Mouse (Mus musculus): ENCODE data around the gene Ctnnd2.
"Not testable (repeated sequence)": the region's sequence is repeated elsewhere in the genome, so short reads cannot be mapped to it uniquely, and the experiment has no call there.

Gene Ctnnd2

DNA sequence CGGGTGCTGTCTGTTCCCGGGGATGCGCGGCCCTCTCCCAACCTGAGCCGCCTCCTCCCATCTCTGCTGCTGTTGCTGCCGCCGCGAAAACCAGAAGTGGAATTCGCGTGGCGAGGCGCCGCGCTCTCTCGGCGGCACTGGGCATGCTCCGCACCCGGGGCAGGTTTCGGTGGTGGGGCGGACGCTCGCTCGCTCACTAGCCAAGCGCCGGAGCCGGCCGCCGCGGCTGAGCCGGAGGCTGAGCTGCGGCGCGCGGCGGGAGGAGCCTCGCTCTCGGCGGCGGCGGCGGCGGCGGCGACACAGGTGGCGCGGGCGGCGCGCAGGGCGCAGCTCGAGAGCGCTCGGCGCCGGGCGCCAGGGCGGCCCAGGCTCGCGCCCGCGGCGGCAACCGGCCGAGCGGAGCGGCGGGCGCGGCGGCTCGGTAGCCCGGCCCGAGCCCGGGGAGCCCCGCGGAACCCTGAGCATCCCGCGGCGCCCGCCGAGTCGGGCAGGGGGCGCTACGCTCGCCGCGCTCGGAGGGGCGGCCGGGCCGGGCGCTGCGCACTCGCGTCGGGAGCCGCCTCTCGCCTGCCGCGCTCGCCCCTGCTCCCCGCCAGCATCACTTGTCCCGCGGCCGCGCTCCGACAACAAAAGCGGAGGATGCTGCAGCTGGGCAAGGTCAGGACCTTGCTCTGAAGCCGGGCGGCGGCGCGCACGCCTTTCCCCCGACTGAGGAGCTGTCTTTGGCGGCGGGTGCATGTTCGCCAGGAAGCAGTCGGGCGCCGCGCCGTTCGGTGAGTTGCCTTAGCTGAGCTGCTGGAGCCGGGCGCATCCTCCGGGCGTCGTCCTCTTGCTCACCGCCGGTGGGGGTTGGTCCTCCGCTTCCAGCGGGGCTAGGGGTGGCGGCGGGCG lies at the start of gene Ctnnd2:
TSS of gene Ctnnd2 (plus strand) at position 203 of the 891 bp plus-strand sequence.
- peak; percentile 58 for DNase-seq (ENCODE audit: low read depth, low spot score)

DNA sequence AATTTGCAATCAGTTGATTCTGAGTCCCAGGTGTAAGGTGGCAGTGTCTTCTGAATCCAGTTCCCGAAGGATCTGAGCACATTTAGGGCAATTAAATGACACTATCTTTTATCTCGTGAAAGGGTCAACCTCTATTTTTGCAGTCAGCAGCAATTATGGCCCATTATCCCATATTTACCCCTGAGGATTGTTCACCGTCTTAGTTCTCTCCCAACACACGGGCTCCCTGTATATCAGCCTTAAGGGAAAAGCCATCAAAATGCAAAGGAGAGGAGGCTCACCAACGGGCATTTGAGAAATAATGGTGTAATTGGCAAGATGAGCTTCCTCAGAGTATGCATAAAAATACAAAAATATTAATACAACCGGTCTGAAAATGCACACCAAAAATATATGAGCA lies 41.7 kb upstream of the Ctnnd2 start:
- no peak for DNase-seq (ENCODE audit: low read depth, low spot score)

- DNase-seq (ENCODE audit: low read depth, low spot score): not testable (repeated sequence)
Observed at GRCm38 (mm10) chr15:30139626-30140025, 32.8 kb upstream of the Ctnnd2 start.

GRCm38 (mm10) chr15:30145413-30145812 lies 27.0 kb upstream of the Ctnnd2 start:
- no peak for DNase-seq (ENCODE audit: low read depth, low spot score)

- DNase-seq (ENCODE audit: low read depth, low spot score): no peak
Observed at GRCm38 (mm10) chr15:30152176-30152575, 20.2 kb upstream of the Ctnnd2 start.

DNA sequence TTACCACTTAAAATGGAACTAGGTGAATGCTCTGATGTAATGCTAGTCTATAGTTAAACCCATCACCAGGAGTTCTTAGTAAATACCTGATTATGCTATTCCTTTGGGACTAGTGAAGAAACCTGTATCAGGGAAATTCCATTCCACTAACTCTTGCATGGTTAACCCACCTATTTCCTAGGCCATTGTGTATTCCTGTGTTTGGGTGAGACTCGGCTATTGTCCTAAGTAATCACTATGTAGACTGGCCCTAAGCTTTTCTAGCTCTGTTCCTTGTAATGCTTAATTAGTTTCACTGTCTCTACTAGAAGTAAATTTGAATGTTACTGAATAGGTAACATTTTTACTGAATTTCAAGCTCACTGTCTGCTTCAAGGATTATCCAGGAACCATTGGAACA lies 14.4 kb upstream of the Ctnnd2 start:
- no peak for DNase-seq (ENCODE audit: low read depth, low spot score)

DNA sequence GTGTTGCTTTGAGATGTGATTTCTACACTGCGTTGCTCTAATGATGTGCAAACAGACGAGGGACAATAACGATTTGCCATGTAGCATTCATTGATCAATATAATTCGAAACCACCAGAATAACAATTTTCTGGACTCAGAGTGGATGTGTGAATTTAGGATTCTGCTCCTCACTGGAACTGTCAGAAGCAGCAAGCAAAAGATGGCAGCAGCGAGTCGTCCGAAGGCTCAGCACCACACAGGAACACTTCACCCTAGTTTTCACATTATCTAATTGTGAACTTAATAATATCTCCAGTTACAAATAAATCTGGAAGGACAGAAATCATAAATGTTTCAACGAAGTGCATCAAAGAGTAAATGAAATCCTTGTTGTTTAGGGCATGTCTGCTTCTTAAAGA lies 2.4 kb upstream of the Ctnnd2 start:
- no peak for DNase-seq (ENCODE audit: low read depth, low spot score)

DNA sequence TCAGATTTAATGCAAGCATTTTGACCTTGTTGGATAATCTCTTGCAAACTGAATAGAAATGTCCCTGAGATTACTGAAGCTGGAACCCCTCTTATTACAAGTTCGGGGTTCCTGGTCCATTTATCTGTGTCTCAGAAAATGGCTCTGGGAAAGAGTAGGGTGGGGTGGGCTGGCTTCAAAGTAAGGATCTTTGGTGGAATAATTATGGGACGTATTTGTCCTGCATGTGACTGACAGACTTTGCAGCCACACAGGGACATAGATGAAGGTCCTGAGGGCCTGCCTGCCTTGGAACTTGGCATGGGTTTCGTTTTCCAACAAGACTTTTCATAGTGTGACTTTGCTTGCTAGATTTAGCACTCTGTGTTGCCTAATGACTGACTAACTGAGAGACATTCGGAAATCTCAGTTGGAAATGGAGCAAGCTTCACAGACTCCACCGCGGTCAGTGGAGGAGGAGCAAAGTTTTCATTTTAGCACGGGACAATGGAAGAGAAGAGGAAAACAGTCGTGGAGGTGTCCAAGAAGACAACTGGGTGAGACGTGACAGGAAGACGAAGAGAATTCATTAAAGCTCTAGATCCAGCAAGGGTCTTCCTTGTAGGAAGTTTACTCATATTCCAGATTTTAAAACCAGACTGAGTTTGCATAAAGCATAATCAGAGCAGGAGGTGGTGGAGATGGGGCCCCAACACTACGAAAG lies 749 bp upstream of the Ctnnd2 start:
- no peak for DNase-seq (ENCODE audit: low read depth, low spot score)

DNA sequence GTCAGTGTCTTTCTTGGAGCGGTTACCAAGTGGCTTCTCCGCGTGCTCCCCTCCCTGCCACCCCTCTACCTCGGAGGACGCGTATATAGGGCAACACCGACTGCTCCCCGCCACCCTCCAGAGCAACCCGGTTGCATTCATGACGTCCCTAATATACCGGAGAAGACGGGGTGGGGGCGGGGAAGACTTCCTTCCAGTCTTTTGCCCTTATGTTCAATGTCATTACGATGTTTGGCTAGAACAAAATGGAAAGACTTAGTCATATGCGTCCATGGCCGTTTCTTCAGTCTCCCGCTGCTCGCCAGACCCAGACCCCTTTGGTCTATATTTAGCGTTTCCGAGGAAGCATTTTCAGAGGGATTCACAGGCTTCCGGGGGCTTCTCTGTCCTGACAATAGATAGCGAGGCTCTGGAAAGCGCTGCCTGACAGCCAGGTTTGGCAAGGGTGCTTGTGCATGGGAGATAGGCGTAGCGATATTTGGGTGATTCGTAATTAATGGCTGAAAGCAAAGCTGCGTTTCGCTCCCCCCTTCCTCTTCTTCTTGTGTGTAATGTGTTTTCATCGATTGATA lies 1.1 kb downstream of the Ctnnd2 start:
- no peak for DNase-seq (ENCODE audit: low read depth, low spot score)

GRCm38 (mm10) chr15:30174321-30174720 lies 1.9 kb downstream of the Ctnnd2 start:
- DNase-seq (ENCODE audit: low read depth, low spot score): no peak

GRCm38 (mm10) chr15:30184020-30184419 lies 11.6 kb downstream of the Ctnnd2 start:
- DNase-seq (ENCODE audit: low read depth, low spot score): no peak

- DNase-seq (ENCODE audit: low read depth, low spot score): no peak
Observed at GRCm38 (mm10) chr15:30190872-30191271, 18.5 kb downstream of the Ctnnd2 start.

DNA sequence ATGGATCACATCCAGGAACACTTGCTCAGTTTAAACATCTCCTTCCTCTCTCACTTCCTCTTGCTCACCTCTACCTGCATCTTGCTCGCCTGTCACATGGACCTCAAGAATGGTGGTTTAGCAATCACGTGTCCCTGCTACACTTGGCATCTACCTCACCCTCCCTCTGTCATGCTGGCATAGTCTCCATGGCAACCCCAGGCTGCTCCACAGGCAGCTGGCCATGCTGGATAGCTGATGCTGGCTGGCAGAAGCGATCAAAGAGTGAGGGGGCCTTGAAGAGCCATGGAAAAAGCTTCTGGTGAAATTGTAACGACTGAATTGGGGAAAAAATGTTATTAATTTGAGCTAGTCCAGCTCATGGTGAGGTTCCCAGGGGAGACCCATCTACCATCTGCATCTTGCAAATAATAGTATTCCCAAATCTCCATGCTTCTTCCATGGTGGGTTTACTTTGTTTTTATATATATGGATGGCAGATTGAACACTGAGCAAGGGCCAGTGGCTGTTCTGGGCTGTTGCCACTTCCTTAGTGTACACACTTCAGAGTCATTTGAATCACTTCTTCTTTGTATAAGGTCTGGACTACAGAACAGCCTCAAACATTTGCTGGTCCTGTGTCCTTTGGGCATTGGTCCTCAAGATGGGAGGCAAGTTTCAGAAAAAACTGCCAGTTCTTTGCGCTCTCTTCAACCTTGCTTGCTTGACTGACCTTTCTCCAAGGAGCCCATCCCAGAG lies 19.7 kb downstream of the Ctnnd2 start:
- DNase-seq (ENCODE audit: low read depth, low spot score): no peak

- DNase-seq (ENCODE audit: low read depth, low spot score): no peak
Observed at GRCm38 (mm10) chr15:30198429-30198828, 26.0 kb downstream of the Ctnnd2 start.

GRCm38 (mm10) chr15:30199785-30200184 lies 27.4 kb downstream of the Ctnnd2 start:
- DNase-seq (ENCODE audit: low read depth, low spot score): no peak

- DNase-seq (ENCODE audit: low read depth, low spot score): no peak
Observed at GRCm38 (mm10) chr15:30201211-30201610, 28.8 kb downstream of the Ctnnd2 start.

DNA sequence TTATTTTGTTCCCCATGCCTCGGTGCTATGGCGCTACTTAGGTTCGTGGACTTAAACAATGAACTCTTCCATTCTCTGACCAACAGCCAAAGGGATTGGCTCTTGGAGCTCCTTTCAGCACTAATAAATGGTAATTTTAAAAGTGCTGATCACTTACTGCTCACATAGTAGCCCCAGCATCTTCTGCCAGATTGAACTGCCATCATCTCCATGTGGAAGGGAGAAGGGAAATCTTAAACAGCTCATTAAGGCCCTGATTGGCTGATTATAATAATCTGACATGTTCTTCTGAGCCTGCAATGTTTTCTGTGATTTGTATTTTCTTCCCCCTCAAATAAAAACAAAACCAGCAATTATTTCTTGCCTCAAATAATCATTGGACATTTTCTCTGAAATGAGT lies 29.2 kb downstream of the Ctnnd2 start:
- DNase-seq (ENCODE audit: low read depth, low spot score): no peak

- no peak for DNase-seq (ENCODE audit: low read depth, low spot score)
Observed at GRCm38 (mm10) chr15:30212746-30213145, 40.4 kb downstream of the Ctnnd2 start.

DNA sequence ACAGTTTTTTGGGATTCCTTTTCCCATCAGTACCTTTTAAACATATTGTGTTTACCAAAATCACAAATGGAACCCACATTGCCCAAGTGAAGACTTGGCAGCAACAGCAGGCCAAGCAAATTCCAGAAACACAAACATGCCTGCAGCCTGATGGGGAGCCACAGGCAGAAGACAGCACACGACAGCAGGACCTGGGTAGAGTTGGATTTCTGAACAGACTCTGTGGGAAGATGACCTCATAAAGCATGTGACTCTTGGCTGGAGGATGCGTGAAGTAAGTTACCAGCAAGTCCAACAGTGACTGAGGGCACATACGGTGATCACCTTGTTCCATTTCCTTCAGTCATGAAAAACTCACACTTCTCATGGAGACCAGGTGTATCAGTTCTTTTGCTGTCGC lies 43.5 kb downstream of the Ctnnd2 start:
- no peak for DNase-seq (ENCODE audit: low read depth, low spot score)

DNA sequence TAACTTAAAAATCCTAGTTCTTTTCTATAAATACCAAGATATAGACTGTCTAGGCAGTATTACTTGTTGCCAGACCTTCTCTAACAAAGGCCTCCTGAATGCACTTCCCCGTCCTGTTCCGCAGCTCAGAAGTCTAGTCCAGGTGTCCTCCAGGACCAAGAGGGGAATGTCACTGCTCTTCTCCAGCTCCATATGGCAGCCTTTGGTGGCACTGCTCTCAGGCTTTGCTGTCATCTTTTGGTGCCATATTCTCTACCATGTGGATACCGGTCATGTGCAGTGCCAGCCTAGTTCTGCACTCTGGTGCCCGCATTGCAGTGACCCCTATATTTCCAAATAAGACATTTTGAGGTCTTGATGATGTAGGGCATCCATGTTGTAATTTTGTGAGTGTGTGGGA lies 56.7 kb downstream of the Ctnnd2 start:
- DNase-seq (ENCODE audit: low read depth, low spot score): no peak

DNA sequence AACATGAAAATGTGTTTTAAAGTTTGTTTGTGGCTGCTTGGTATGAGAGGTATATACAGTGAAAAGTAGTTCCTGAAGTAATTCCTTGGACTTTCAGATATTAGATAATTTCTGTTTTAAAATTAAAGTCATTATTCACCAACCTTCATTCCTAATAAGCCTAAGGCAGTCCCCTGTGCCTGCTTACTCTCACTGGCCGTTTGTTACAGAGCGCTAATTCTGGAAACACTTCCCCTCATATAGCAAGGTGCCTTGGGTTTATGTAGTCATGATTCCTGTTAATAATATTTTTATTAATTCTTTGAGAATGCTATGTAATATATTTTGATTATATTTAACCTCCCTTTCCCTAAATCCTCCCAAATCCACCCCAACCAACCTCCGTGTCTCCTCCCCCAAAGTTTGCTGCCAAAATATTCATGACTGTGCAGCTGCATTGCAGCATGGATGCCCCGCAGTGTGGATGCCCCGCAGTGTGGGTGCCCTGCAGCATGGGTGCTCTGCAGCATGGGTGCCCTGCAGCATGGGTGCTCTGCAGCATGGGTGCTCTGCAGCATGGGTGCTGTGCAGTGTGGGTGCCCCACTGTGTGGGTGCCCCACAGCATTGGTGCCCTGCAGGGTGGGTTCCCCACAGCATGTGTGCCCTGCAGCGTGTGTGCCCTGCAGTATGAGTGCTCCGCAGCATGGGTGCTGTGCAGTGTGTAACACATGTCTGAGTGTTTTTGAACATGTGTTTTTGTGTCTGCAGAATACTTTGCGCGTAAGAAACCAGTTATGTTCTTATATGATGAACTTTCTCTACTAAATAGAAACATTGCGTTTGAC lies 63.0 kb downstream of the Ctnnd2 start:
- no peak for DNase-seq (ENCODE audit: low read depth, low spot score)

Measured in WW6 (cell line).